14 mouse cellular contexts compared by ENCODE assay signal in genomic region chr8:72757426-72758195, GRCm38 (mm10). TPM values are rescaled to one million over a fixed set of nuclear protein-coding genes. Genes with fewer than 3 reads are reported as not detected.
DNase-seq lines count a peak whose midpoint lies in the region; ATAC-seq lines count a peak whose summit lies in the region.
"Had no signal": no experiment of that assay in that cellular context is flagged by ENCODE, and none has a peak within 500 bp of the region (broad histone marks: within the 10 kb centered on the region; RNA-seq: fewer than 3 reads in every experiment).

No protein-coding gene starts in this region.

- H3K36me3 ChIP-seq in forebrain, embryonic 11.5 days (ENCODE audit: control insufficient read depth, insufficient read depth, low read length) = peaks cover 15% of the 10 kb centered on the region; the same call in 1 of the 2 replicates
- peaks cover 44% of the 10 kb centered on the region for H3K36me3 ChIP-seq in forebrain, embryonic 16.5 days (ENCODE audit: control insufficient read depth, insufficient read depth)
- peaks cover 50% of the 10 kb centered on the region for H3K36me3 ChIP-seq in kidney, embryonic 14.5 days (ENCODE audit: control insufficient read depth, insufficient read depth, low read length)

- no peak overlapping the region for H3K4me3 ChIP-seq in forebrain, embryonic 11.5 days (ENCODE audit: low read depth, low read length)
- H3K4me3 ChIP-seq in forebrain, embryonic 16.5 days (replicated peaks; ENCODE audit: low read length) = no peak overlapping the region
- no peak overlapping the region for H3K4me3 ChIP-seq in kidney, embryonic 14.5 days (ENCODE audit: low read length)

- WGBS in forebrain, embryonic 11.5 days = 93% methylated on average over 15 of the region's 15 CpGs
- WGBS in forebrain, embryonic 16.5 days = 94% methylated on average over 15 of the region's 15 CpGs
- WGBS in kidney, embryonic 14.5 days = 92% methylated on average over 15 of the region's 15 CpGs

- no peaks in the 10 kb centered on the region for H3K27me3 ChIP-seq in forebrain, embryonic 11.5 days (ENCODE audit: control insufficient read depth, insufficient read depth, low read length)
- no peaks in the 10 kb centered on the region for H3K27me3 ChIP-seq in forebrain, embryonic 16.5 days (replicated peaks; ENCODE audit: control insufficient read depth, insufficient read depth, low read length)
- no peaks in the 10 kb centered on the region for H3K27me3 ChIP-seq in kidney, embryonic 14.5 days (ENCODE audit: control insufficient read depth, insufficient read depth, low read length)

- H3K27ac ChIP-seq in forebrain, embryonic 11.5 days (ENCODE audit: low read depth, low read length) = no peak overlapping the region
- no peak overlapping the region for H3K27ac ChIP-seq in forebrain, embryonic 16.5 days (ENCODE audit: low read length)
- H3K27ac ChIP-seq in kidney, embryonic 14.5 days (ENCODE audit: low read depth, low read length) = no peak overlapping the region
- H3K27ac ChIP-seq: hindbrain, postnatal 0 days had no signal

- H3K4me1 ChIP-seq in forebrain, embryonic 11.5 days (replicated peaks; ENCODE audit: control insufficient read depth, insufficient read depth, low read length) = no peaks in the 10 kb centered on the region
- no peaks in the 10 kb centered on the region for H3K4me1 ChIP-seq in forebrain, embryonic 16.5 days (replicated peaks; ENCODE audit: control insufficient read depth, insufficient read depth, low read length)
- H3K4me1 ChIP-seq in kidney, embryonic 14.5 days (ENCODE audit: control insufficient read depth, insufficient read depth, low read length) = no peaks in the 10 kb centered on the region

- peak; percentile 44 for DNase-seq in forebrain, embryonic 11.5 days (ENCODE audit: low spot score)
- peak; percentile 0 for DNase-seq in kidney, postnatal 14 days
- DNase-seq in testis, postnatal 10 days (ENCODE audit: low spot score) = peak; percentile 41
- DNase-seq in testis, postnatal 14 days (ENCODE audit: low spot score) = no peak
- DNase-seq in layer of hippocampus, adult 9-10 months (ENCODE audit: low spot score) = no peak
- DNase-seq: cerebellum, adult 9-10 months; gastrocnemius, postnatal 14 days; lung, postnatal 36 days; midbrain, embryonic 14.5 days had no signal

- no peak overlapping the region for H3K9ac ChIP-seq in forebrain, embryonic 11.5 days (ENCODE audit: low read length)
- no peak overlapping the region for H3K9ac ChIP-seq in forebrain, embryonic 16.5 days (replicated peaks; ENCODE audit: low read depth, low read length)
- no peak overlapping the region for H3K9ac ChIP-seq in kidney, embryonic 14.5 days (ENCODE audit: low read depth, low read length)

- H3K4me2 ChIP-seq in forebrain, embryonic 11.5 days (ENCODE audit: low read depth, low read length, severe bottlenecking) = no peak overlapping the region
- no peak overlapping the region for H3K4me2 ChIP-seq in forebrain, embryonic 16.5 days (ENCODE audit: low read length)
- H3K4me2 ChIP-seq in kidney, embryonic 14.5 days (replicated peaks; ENCODE audit: low read depth, low read length) = no peak overlapping the region

- no peaks in the 10 kb centered on the region for H3K9me3 ChIP-seq in forebrain, embryonic 11.5 days (ENCODE audit: control insufficient read depth, low read length)
- no peaks in the 10 kb centered on the region for H3K9me3 ChIP-seq in forebrain, embryonic 16.5 days (ENCODE audit: control insufficient read depth, low read length)
- H3K9me3 ChIP-seq in kidney, embryonic 14.5 days (ENCODE audit: control insufficient read depth, low read length) = no peaks in the 10 kb centered on the region

- no peak for ATAC-seq in forebrain, embryonic 11.5 days (replicated peaks; ENCODE audit: low FRiP score)
- no peak for ATAC-seq in forebrain, embryonic 16.5 days
- no peak for ATAC-seq in kidney, embryonic 14.5 days (ENCODE audit: low FRiP score, low TSS enrichment)
- 0 out of 2 replicates have a peak, but pooled peaks have one; percentile 10 for ATAC-seq in erythroid progenitor cell, adult 5-6 weeks (replicated peaks; ENCODE audit: low FRiP score, poor library complexity, severe bottlenecking)
- ATAC-seq: hindbrain, postnatal 0 days had no signal

RNA-seq across cellular contexts. Expression of gene F2rl3, which starts 4.1 kb away (rescaled TPM):
- 1.1 and 1.2 TPM in 2 replicates for polyA plus RNA-seq in forebrain, embryonic 11.5 days (2014; fragmentation: Nextera tagmentation; extraction: Ambion mirVana)
- 0.19 and 0.41 TPM in 2 replicates for polyA plus RNA-seq in forebrain, embryonic 16.5 days (2015; fragmentation: Nextera tagmentation; extraction: Ambion mirVana)
- polyA plus RNA-seq in kidney, embryonic 14.5 days (2014; fragmentation: Nextera tagmentation; extraction: Ambion mirVana) = 3.3 and 3.7 TPM in 2 replicates
- not detected in 2 replicates for total RNA-seq in erythroid progenitor cell, adult 5-6 weeks (2015; ENCODE audit: low replicate concordance)
- not detected in 2 replicates for total RNA-seq in erythroid progenitor cell, adult 5-6 weeks (2017; ENCODE audit: low replicate concordance)
- total RNA-seq: liver, adult 2 months had no signal

RNA-seq across cellular contexts. Expression of gene Sin3b, which starts 34.5 kb away (rescaled TPM):
- polyA plus RNA-seq in forebrain, embryonic 11.5 days (2014; fragmentation: Nextera tagmentation; extraction: Ambion mirVana) = 145 and 158 TPM in 2 replicates
- 192 and 208 TPM in 2 replicates for polyA plus RNA-seq in forebrain, embryonic 16.5 days (2015; fragmentation: Nextera tagmentation; extraction: Ambion mirVana)
- polyA plus RNA-seq in kidney, embryonic 14.5 days (2014; fragmentation: Nextera tagmentation; extraction: Ambion mirVana) = 165 and 182 TPM in 2 replicates
- total RNA-seq in erythroid progenitor cell, adult 5-6 weeks (2015; ENCODE audit: low replicate concordance) = 13.8 and 26.3 TPM in 2 replicates
- 19.5 and 34.8 TPM in 2 replicates for total RNA-seq in erythroid progenitor cell, adult 5-6 weeks (2017; ENCODE audit: low replicate concordance)

Comparison
In these comparisons a context has a peak if more than half of its experiments do, and no peak if none do; other contexts are left out.
1. DNase-seq: peak in forebrain, embryonic 11.5 days (single experiment), kidney, postnatal 14 days (single experiment) and testis, postnatal 10 days (single experiment); none in testis, postnatal 14 days (single experiment) and layer of hippocampus, adult 9-10 months (single experiment).